Mouse (Mus musculus) thymus, postnatal 4 days (tissue): ENCODE results near the gene Gmcl1.
A peak's percentile ranks its signal among the peaks of the same experiment; 100 is the strongest.

Source experiments
- DNase-seq: peaks from one replicate; pipeline ENCODE4 v3.0.0; 2021

Gene Gmcl1

DNA sequence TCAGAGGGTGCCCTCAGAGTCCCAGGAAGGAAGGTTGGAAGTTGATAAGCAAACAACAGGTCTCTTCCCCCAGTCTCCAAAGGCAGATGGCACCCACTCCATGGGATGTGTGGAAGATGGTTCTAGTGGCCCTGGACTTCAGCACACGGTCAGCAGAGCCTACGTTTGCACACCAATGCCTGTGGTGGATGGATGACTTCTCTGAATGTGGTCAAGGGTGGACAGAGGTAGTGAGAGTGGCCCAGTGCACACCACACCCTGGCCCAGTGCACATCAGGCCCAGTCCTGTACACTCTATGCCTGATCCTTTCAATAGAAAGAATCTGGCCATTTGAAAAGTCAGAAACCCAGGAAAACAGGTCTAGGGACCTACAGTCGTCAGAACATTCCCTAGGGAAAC lies 74.7 kb downstream of the Gmcl1 start:
- DNase-seq = no peak

DNA sequence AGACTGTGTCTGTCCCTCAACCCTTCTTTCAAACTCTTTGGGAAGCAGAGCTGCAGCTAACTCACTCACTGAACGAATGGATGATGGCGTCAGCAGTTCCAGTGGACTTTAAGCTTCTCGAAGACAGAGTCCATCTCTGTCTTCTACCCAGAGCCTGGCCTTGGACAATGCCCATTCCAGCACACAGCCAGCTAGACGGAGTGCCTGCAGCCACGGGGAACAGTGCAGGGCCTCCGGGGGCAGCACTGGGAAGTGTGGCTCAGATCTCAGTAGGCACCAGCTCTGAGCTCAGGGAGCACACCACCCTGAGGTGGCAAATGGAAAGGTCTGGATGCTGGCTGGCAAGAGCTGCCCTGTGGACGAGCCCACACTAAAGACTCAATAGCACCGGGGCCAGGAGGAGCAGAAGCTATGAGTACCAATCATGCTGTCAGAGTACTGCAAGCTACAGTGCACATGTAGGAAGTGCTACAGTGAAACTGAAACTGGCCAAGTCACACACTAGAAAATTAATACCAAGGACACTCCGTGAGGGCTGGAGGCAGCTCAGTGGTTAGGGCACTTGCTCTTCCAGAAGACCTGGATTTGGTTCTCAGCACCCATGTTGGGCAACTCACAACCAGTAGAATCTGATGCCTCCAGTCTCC lies 78.8 kb downstream of the Gmcl1 start:
- no peak for DNase-seq

DNA sequence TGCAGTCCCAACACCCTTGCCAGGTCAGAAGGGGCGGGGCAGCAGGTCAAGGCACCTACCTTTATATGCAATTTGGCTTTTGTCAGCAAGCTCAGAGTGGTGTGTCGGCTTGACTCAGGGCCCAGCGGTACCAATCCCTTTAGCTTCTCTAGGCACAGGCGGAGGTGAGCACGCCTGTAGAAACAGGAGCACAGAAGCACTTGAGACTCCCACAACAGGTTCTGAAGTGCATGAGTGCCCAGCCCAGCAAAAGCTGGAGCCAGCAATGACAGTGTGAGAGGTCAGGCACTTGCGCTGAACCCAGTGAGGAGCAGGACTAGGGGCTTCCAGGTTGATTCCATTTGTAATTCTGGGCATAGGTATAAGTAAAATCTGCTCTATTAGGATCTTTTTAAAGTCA lies 80.2 kb downstream of the Gmcl1 start:
- DNase-seq = no peak

DNA sequence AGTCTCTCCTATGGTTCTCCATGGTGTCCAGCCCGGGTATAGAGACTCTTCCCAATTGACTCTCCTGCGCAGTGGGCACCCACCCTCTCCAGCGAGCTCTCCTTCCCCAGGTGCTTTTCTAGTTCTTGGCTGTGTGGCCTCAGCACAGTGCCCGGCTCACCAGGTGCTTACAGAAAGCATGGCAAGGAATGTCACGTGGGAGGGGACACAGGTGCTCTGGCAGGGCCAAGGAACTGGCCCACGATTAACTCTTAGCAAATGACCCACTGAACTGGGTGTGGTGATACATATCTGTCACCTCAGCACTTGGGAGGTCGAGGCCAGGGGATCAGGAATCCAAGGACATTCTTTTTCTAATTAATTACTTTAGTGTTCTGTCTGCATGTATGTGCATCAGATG lies 87.0 kb downstream of the Gmcl1 start:
- no peak for DNase-seq

DNA sequence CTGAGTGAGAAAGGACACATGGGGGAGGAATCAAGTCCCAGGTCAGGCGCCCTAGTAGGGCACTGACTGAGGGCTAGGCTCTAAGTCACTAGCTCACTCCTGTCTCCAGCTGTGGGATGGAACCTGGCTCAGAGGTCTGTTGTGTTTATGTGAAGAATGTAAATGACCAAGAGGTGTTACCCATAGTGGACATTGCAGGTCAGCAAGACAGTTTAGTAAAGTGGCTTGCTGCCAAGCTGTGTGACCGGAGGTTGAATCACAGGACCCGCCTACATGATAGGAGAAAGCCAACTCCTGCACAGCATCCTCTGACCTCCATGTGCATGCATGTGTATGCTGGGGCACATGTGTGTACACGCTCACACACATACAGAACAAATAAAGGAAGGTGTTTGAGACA lies 87.6 kb downstream of the Gmcl1 start:
- no peak for DNase-seq

DNA sequence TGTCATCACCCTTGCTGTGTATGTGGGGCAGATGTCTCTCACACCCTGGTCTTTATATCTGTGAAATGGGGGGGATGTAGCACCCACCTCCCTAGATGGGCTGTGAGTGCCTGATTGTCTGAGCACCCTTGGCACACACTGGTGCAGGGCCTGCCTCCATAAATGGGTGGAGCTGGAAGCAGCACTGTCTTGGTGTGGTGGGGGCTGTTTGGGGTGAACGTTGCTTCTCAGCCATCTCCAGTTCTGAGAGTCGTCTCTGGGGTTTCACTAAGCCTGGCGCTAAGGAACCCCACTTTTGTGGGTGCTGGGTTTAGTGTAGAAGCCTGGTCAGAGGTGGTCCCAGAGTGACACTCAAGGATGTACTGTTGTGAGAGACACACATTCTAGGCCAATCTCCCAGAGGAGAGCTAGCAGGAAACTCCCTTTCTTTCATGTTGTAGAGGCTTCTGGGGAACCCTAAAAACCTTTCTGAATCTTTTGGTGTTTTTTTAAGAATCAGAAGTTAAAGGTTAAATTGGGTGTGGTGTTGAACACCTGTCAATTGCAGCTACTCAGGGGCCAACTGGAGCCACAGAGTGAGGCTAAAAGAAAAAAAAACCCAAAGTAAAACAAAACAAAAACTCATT lies 88.3 kb downstream of the Gmcl1 start:
- DNase-seq = peak; percentile 37
